Mouse (Mus musculus) hindbrain, postnatal 0 days (tissue): Measurements from ENCODE around the gene 5730596B20Rik. TPM values are rescaled to one million over a fixed set of nuclear protein-coding genes. Genes with fewer than 3 reads are reported as not detected.

ENCODE experiments used
- ATAC-seq: fragments of 200-750 bp; cut with Nextera tagmentation; 2 replicates; pipeline ENCODE4 v1.8.0; 2017; ENCODE audit warnings: mild to moderate bottlenecking, moderate TSS enrichment, moderate library complexity
- DNase-seq: peaks from one replicate; pipeline ENCODE4 v3.0.0-alpha.2; 2015; ENCODE audit warnings: low spot score
- H3K27ac ChIP-seq: fragments of 300-500 bp; sonication (generic); 2 replicates; pipeline ENCODE4 v1.5.1; 2014; ENCODE audit warnings: mild to moderate bottlenecking
- H3K27me3 ChIP-seq: fragments of 300-500 bp; sonication (generic); 2 replicates; pipeline ENCODE4 v1.6.1; 2014; ENCODE audit warnings: low read length, mixed read lengths; ENCODE audit not compliant: insufficient read depth
- H3K36me3 ChIP-seq: fragments of 300-500 bp; sonication (generic); 2 replicates; pipeline ENCODE4 v1.6.1; 2014; ENCODE audit warnings: low read length, mixed read lengths; ENCODE audit not compliant: insufficient read depth
- H3K4me1 ChIP-seq: fragments of 300-500 bp; sonication (generic); 2 replicates; pipeline ENCODE4 v1.6.1; 2014; ENCODE audit warnings: antibody characterized with exemption, low read length, mixed read lengths; ENCODE audit not compliant: insufficient read depth
- H3K4me2 ChIP-seq: fragments of 300-500 bp; sonication (generic); 2 replicates; pipeline ENCODE4 v1.6.1; 2014; ENCODE audit warnings: low read depth, mild to moderate bottlenecking, low read length, moderate library complexity, mixed read lengths
- H3K4me3 ChIP-seq: fragments of 300-500 bp; sonication (generic); 2 replicates; pipeline ENCODE4 v1.5.1; 2014; ENCODE audit warnings: low read length
- H3K9ac ChIP-seq: fragments of 300-500 bp; sonication (generic); replicated peaks from 2 replicates; pipeline ENCODE4 v1.6.1; 2014; ENCODE audit warnings: mild to moderate bottlenecking, low read length, moderate library complexity, mixed read lengths
- H3K9me3 ChIP-seq: fragments of 300-500 bp; sonication (generic); 2 replicates; pipeline ENCODE4 v1.6.1; 2016; ENCODE audit warnings: low read length, mixed read lengths
- CTCF ChIP-seq: IDR thresholded peaks from 2 replicates; pipeline ENCODE4 v1.5.1; 2016; ENCODE audit warnings: antibody characterized with exemption, control low read depth, low read depth
- WGBS: fragments of 180-500 bp; shearing (Covaris S2); extraction: QIAGEN DNeasy Blood & Tissue Kit; methylation state at CpG from one replicate; pipeline ENCODE4 v1.1.7; 2014; 5-methylcytosine and 5-hydroxymethylcytosine counted together
- polyA plus RNA-seq: library from polyadenylated mRNA; unstranded; fragments of >200 nt; fragmentation: Nextera tagmentation; extraction: Ambion mirVana; gene quantifications from 2 replicates; pipeline ENCODE4 v1.2.1, GENCODE M21; 2015
- total RNA-seq: library from RNA; depleted of rRNA; stranded (reverse); fragments of >200 nt; gene quantifications from 2 replicates; pipeline ENCODE4 v1.2.3, GENCODE M21; 2014

Gene 5730596B20Rik
- total and polyA plus RNA-seq, 2 experiments from 2014 or later, result 1.2 to 1.5 TPM

- peak within 1 kb of the TSS; percentile 72 for H3K9ac ChIP-seq
- under 1% methylated on average over 55 of the region's 55 CpGs for WGBS
Measured at GRCm38 (mm10) chr6:52158276-52159051, 18.8 kb upstream of the 5730596B20Rik start, which contains the start of gene Hoxa1. TSS of gene Hoxa1 (minus strand) at chr6:52158317.

GRCm38 (mm10) chr6:52159164-52159761 lies 18.0 kb upstream of the 5730596B20Rik start:
- TF ChIP-seq CTCF, result no peak
- 6% methylated on average over 12 of the region's 12 CpGs for WGBS
- Histone ChIP-seq H3K4me2 (peak overlapping the region; percentile 93), H3K27ac (peak overlapping the region; percentile 71), H3K4me1 (no peaks in the 10 kb centered on the region), H3K9ac (peak overlapping the region; percentile 72), H3K36me3 (no peaks in the 10 kb centered on the region), H3K4me3 (peak overlapping the region; percentile 67), H3K9me3 (no peaks in the 10 kb centered on the region), H3K27me3 (peaks cover 64% of the 10 kb centered on the region)
- 0 out of 2 replicates have a peak, but pooled peaks have one; percentile 3 for ATAC-seq
- DNase-seq, result peak; percentile 44

More at GRCm38 (mm10) chr6:52158276-52159051, 18.8 kb upstream of the 5730596B20Rik start, which contains the start of gene Hoxa1:
- H3K4me2 ChIP-seq, result peak within 1 kb of the TSS; percentile 93
- H3K27me3 ChIP-seq, result peaks cover 63% of the 10 kb centered on the region
- peak within 1 kb of the TSS; percentile 71 for H3K27ac ChIP-seq
- H3K4me3 ChIP-seq, result peak within 1 kb of the TSS; percentile 67
- no peaks in the 10 kb centered on the region for H3K4me1 ChIP-seq
- no peak for TF ChIP-seq CTCF
- peak; percentile 83 for ATAC-seq
- peak; percentile 85 for DNase-seq
- no peaks in the 10 kb centered on the region for H3K9me3 ChIP-seq
- no peaks in the 10 kb centered on the region for H3K36me3 ChIP-seq

GRCm38 (mm10) chr6:52159979-52160378 lies 17.3 kb upstream of the 5730596B20Rik start:
- WGBS, result 5% methylated on average over 8 of the region's 9 CpGs

DNA sequence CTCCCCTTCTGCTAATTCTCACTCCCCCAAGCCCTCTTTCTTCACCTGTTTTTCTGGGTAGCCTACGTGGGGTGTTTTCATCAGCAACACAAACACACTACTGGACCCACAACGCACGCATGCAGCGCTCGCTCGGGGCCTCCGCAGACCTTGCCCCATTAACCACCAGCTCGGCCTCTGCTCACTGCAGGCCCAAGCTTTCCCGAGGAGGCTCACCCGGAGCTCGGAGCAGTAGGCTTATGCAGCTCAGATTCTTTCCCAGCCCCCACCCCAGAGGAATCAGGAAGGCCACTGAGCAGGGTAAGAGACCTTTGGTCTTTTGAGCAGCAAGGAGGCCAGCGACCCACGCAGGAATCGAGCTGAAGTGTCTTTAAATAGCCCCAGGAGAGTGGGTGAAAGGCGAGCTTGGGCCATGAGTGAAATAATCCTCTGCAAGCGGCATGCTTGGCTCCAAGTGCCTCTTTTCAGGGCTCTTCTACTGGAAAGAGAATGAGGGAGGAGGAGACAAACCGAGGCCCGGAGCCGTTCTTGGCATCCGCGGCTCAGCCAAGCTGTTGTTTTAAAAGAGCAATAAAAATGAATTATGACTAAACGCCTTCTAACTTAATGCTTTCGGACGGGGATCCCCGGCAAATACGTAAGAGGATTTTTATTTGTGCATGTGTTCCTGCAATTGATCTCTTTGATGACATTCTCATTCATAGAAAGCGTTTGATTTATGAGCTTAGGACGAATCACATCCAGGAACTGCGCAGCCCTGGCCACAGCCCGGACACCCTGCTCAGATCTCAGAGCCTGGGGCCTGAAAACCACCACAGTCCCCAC lies 16.6 kb upstream of the 5730596B20Rik start:
- Histone ChIP-seq H3K27ac (peak overlapping the region; percentile 71), H3K36me3 (no peaks in the 10 kb centered on the region), H3K9ac (peak overlapping the region; percentile 39), H3K4me3 (peak overlapping the region; percentile 67), H3K4me1 (no peaks in the 10 kb centered on the region), H3K27me3 (peaks cover 49% of the 10 kb centered on the region), H3K4me2 (peak overlapping the region; percentile 93), H3K9me3 (no peaks in the 10 kb centered on the region)
- peak; percentile 65 for DNase-seq
- WGBS, result 5% methylated on average over 30 of the region's 30 CpGs
- ATAC-seq, result no peak
- TF ChIP-seq CTCF, result no peak; the same call in 1 of the 2 replicates

More at GRCm38 (mm10) chr6:52159979-52160378, 17.3 kb upstream of the 5730596B20Rik start:
- DNase-seq, result peak; percentile 52
- no peaks in the 10 kb centered on the region for H3K4me1 ChIP-seq
- no peaks in the 10 kb centered on the region for H3K36me3 ChIP-seq
- H3K9me3 ChIP-seq, result no peaks in the 10 kb centered on the region
- ATAC-seq, result no peak
- peak overlapping the region; percentile 72; the same call in 1 of the 2 replicates for H3K9ac ChIP-seq
- H3K27ac ChIP-seq, result peak overlapping the region; percentile 71; the same call in 1 of the 2 replicates
- peaks cover 56% of the 10 kb centered on the region for H3K27me3 ChIP-seq
- H3K4me3 ChIP-seq, result peak overlapping the region; percentile 67
- TF ChIP-seq CTCF, result no peak
- H3K4me2 ChIP-seq, result peak overlapping the region; percentile 93

- peak overlapping the region; percentile 71 for H3K27ac ChIP-seq
- no peaks in the 10 kb centered on the region for H3K4me1 ChIP-seq
- no peaks in the 10 kb centered on the region for H3K9me3 ChIP-seq
- H3K36me3 ChIP-seq, result no peaks in the 10 kb centered on the region
- TF ChIP-seq CTCF, result no peak
- DNase-seq (peak; percentile 4), ATAC-seq (no peak)
- H3K4me2 ChIP-seq, result peak overlapping the region; percentile 93
- peaks cover 42% of the 10 kb centered on the region for H3K27me3 ChIP-seq
- WGBS, result 7% methylated on average over 8 of the region's 8 CpGs
- H3K4me3 ChIP-seq, result peak overlapping the region; percentile 67
- peak overlapping the region; percentile 39; the same call in 1 of the 2 replicates for H3K9ac ChIP-seq
Measured at GRCm38 (mm10) chr6:52161336-52162092, 15.8 kb upstream of the 5730596B20Rik start.
